Mouse (Mus musculus) midbrain, embryonic 16.5 days (tissue): Measurements from ENCODE around the gene Sbno1. TPM values are rescaled to one million over a fixed set of nuclear protein-coding genes. Genes with fewer than 3 reads are reported as not detected.

Source experiments
- ATAC-seq: fragments of 200-750 bp; cut with Nextera tagmentation; 2 replicates; pipeline ENCODE4 v1.8.0; 2017; ENCODE audit warnings: moderate TSS enrichment
- H3K27ac ChIP-seq: fragments of 300-500 bp; sonication (generic); 2 replicates; pipeline ENCODE4 v1.5.1; 2014; ENCODE audit warnings: mild to moderate bottlenecking, low read length, mixed read lengths
- H3K27me3 ChIP-seq: fragments of 300-500 bp; sonication (generic); 2 replicates; pipeline ENCODE4 v1.6.1; 2014; ENCODE audit warnings: low read depth, low read length, mixed read lengths; ENCODE audit not compliant: control insufficient read depth, insufficient read depth
- H3K36me3 ChIP-seq: fragments of 300-500 bp; sonication (generic); 2 replicates; pipeline ENCODE4 v1.6.1; 2014; ENCODE audit warnings: mild to moderate bottlenecking, low read length, moderate library complexity, mixed read lengths; ENCODE audit not compliant: control insufficient read depth, insufficient read depth
- H3K4me1 ChIP-seq: fragments of 300-500 bp; sonication (generic); 2 replicates; pipeline ENCODE4 v1.6.1; 2014; ENCODE audit warnings: mild to moderate bottlenecking, low read length, mixed read lengths; ENCODE audit not compliant: control insufficient read depth, insufficient read depth
- H3K4me2 ChIP-seq: fragments of 300-500 bp; sonication (generic); 2 replicates; pipeline ENCODE4 v1.6.1; 2014; ENCODE audit warnings: mild to moderate bottlenecking, low read length, mixed read lengths
- H3K4me3 ChIP-seq: fragments of 300-500 bp; sonication (generic); 2 replicates; pipeline ENCODE4 v1.5.1; 2014; ENCODE audit warnings: low read depth, mild to moderate bottlenecking, low read length, moderate library complexity, mixed read lengths
- H3K9ac ChIP-seq: fragments of 300-500 bp; sonication (generic); 2 replicates; pipeline ENCODE4 v1.6.1; 2014; ENCODE audit warnings: low read depth, low read length, mixed read lengths
- H3K9me3 ChIP-seq: fragments of 300-500 bp; sonication (generic); replicated peaks from 2 replicates; pipeline ENCODE4 v1.6.1; 2014; ENCODE audit warnings: mild to moderate bottlenecking, low read length, mixed read lengths; ENCODE audit not compliant: control insufficient read depth, poor library complexity, severe bottlenecking
- WGBS: fragments of 180-500 bp; shearing (Covaris S2); extraction: QIAGEN DNeasy Blood & Tissue Kit; methylation state at CpG from one replicate; pipeline ENCODE4 v1.1.7; 2014; 5-methylcytosine and 5-hydroxymethylcytosine counted together
- polyA plus RNA-seq: library from polyadenylated mRNA; unstranded; fragments of >200 nt; fragmentation: Nextera tagmentation; extraction: Ambion mirVana; gene quantifications from 2 replicates; pipeline ENCODE4 v1.2.1, GENCODE M21; 2015

Gene Sbno1
- polyA plus RNA-seq, 1 experiment from 2014 or later: 94.5 TPM

DNA sequence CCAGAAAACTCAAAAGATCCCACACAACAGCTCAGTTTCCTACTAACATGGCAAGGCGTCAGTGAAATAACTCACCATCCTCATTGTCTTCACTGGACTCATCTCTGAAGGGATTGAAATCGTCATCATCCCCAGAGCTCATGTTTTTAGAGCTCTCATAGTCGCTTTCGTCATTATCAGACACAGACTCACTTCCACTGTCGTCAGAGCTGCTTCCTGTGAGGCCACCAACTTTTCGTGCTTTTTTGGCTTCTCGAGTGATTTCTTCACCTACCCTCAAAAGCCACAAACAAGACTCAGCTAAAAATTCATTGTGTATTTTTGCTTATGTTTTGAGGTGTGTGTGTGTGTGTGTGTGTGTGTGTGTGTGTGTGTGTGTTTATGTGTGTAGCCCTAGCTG is 32.1 kb downstream of the Sbno1 start:
- no peaks in the 10 kb centered on the region for H3K9me3 ChIP-seq
- H3K27ac ChIP-seq: no peak overlapping the region
- no peak for ATAC-seq
- 94% methylated on average over 7 of the region's 7 CpGs for WGBS
- no peak overlapping the region for H3K9ac ChIP-seq
- H3K4me3 ChIP-seq: no peak overlapping the region
- H3K4me2 ChIP-seq: no peak overlapping the region
- H3K36me3 ChIP-seq: peaks cover 30% of the 10 kb centered on the region
- no peaks in the 10 kb centered on the region for H3K27me3 ChIP-seq
- H3K4me1 ChIP-seq: no peaks in the 10 kb centered on the region

DNA sequence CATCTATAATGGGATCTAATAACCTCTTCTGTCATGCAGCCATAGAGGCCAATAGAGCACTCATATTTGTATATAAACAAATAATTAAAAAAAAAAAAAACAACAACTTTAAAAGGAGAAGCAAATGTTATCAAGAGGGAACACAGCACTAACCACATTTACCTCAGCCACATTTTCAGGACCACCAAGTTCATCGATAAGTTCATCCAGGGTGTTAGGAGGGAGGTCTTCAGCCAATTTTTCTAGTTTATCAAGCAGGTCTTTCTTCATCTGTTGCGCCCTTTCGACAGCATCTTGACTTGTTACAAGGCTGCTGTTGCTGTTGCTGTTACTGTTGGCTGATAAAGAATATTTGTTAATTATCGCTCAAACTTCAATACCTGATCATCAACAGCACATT is 33.4 kb downstream of the Sbno1 start:
- no peaks in the 10 kb centered on the region for H3K27me3 ChIP-seq
- H3K4me2 ChIP-seq: no peak overlapping the region
- H3K27ac ChIP-seq: no peak overlapping the region
- H3K4me3 ChIP-seq: no peak overlapping the region
- no peak overlapping the region for H3K9ac ChIP-seq
- H3K36me3 ChIP-seq: peaks cover 29% of the 10 kb centered on the region
- no peaks in the 10 kb centered on the region for H3K4me1 ChIP-seq
- ATAC-seq: no peak
- H3K9me3 ChIP-seq: no peaks in the 10 kb centered on the region
- WGBS: 97% methylated on average over 4 of the region's 4 CpGs

DNA sequence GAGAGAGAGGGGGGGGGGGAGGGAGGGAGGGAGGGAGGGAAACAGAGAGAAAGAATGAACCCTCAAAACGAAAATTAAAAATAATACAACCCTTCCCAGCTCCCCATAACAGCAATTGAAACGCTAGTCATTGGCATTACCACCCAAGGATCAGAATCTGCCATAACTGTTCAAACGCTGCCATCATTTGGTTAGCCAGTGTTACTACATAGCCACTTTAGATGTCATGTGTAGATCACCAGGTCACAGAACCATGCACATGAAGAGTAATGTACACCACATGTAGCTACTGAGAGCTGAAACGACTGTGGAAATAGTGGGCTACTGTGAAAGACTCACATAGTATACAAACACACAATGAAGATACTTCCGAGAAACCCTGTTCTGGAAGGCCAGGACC is 37.9 kb downstream of the Sbno1 start:
- H3K9ac ChIP-seq: no peak overlapping the region
- WGBS: 77% methylated on average over 5 of the region's 5 CpGs
- H3K27me3 ChIP-seq: no peaks in the 10 kb centered on the region
- no peaks in the 10 kb centered on the region for H3K9me3 ChIP-seq
- H3K4me2 ChIP-seq: no peak overlapping the region
- peaks cover 37% of the 10 kb centered on the region for H3K36me3 ChIP-seq
- H3K4me3 ChIP-seq: no peak overlapping the region
- H3K27ac ChIP-seq: no peak overlapping the region
- ATAC-seq: no peak
- no peaks in the 10 kb centered on the region for H3K4me1 ChIP-seq

DNA sequence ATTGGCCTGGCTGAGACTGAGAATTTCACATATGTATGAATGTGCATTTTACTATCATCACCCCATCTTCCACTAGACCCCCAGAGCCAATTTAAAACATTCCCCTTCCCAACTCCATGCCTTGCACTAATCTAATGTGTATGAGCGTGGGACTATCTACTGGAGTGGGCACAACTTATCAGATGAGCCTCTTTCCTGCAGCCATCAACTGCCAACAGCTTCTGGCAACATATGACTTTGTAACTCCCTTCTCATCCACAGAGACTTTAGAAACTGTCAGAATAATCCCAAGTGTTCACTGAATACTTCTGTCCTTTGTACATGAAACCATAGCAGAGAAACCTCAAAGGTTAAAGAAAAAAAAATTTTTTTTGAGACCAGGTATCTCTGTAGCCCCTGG is 45.7 kb downstream of the Sbno1 start:
- Histone ChIP-seq H3K4me1 (no peaks in the 10 kb centered on the region), H3K9me3 (no peaks in the 10 kb centered on the region), H3K9ac (no peak overlapping the region), H3K4me2 (no peak overlapping the region), H3K27me3 (no peaks in the 10 kb centered on the region), H3K4me3 (no peak overlapping the region), H3K36me3 (peaks cover 40% of the 10 kb centered on the region), H3K27ac (no peak overlapping the region)
- 100% methylated on average over 1 of the region's 1 CpGs for WGBS
- no peak for ATAC-seq

DNA sequence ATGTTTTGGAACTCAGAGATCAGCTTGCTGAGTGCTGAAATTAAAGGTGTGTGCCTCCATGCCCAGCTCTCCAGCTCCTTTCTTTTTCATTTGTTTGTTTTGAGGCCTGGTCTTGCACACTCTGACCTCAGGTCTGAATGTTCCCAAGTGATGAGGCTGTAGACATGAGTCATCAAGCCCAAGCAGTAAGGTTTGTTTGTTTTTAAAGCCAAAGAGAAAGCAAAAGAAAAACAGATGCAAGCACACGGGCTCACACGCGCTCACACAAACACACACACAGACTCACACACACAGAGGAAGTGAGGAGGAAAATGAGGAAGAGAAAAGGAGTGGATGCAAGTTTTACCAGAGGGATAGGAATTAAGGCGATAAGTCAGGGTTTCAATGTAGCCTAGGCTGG is 48.7 kb downstream of the Sbno1 start:
- no peak overlapping the region for H3K4me2 ChIP-seq
- no peaks in the 10 kb centered on the region for H3K9me3 ChIP-seq
- no peak overlapping the region for H3K4me3 ChIP-seq
- no peaks in the 10 kb centered on the region for H3K27me3 ChIP-seq
- no peaks in the 10 kb centered on the region for H3K4me1 ChIP-seq
- WGBS: 94% methylated on average over 4 of the region's 4 CpGs
- peaks cover 46% of the 10 kb centered on the region for H3K36me3 ChIP-seq
- no peak overlapping the region for H3K27ac ChIP-seq
- H3K9ac ChIP-seq: no peak overlapping the region
- ATAC-seq: no peak

DNA sequence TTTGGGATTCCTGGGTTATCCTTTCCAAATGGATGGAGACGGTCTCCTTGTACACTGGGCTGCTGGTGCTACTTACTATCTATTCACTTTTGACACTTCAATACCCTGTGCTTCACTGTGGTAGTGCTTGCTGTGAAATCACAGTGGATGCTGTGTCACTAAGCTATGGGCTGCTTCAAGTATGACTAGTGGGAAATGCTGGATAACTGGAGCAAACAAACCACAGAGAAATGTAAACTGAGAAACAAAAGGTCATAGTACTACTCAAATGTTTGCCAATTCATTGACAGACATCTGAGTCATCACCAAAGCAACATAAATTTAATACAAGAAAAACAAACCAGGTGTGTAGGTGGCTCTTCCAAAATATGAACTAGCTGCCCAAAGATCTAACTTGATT is 49.4 kb downstream of the Sbno1 start:
- H3K9me3 ChIP-seq: no peaks in the 10 kb centered on the region
- no peak overlapping the region for H3K9ac ChIP-seq
- no peak overlapping the region for H3K27ac ChIP-seq
- no peak for ATAC-seq
- H3K4me1 ChIP-seq: no peaks in the 10 kb centered on the region
- H3K36me3 ChIP-seq: peaks cover 48% of the 10 kb centered on the region
- WGBS: 100% methylated on average over 1 of the region's 1 CpGs
- no peak overlapping the region for H3K4me3 ChIP-seq
- no peaks in the 10 kb centered on the region for H3K27me3 ChIP-seq
- no peak overlapping the region for H3K4me2 ChIP-seq

DNA sequence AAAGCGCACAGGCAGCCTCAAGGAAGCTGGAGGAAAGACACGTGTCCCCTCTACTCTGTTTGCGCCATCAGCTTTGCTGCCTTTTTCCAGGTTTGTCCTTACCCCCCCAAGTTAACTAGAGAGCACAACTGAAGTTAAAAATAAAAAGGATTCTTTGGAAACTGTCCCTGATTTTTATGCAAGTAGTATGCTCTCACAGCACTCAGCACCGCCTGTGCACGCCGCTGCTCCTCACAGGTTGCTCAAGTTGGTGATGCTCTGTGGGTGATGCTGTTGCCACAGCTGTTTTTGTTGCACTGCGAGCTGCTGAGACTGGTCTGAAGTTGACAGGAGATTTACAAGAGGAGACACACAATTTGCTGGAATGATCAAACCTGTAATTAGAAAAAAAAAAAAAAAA is 51.5 kb downstream of the Sbno1 start:
- Histone ChIP-seq H3K9me3 (no peaks in the 10 kb centered on the region), H3K4me1 (no peaks in the 10 kb centered on the region), H3K4me2 (no peak overlapping the region), H3K9ac (no peak overlapping the region), H3K27ac (no peak overlapping the region), H3K27me3 (no peaks in the 10 kb centered on the region), H3K36me3 (peaks cover 41% of the 10 kb centered on the region), H3K4me3 (no peak overlapping the region)
- ATAC-seq: no peak
- WGBS: 96% methylated on average over 7 of the region's 7 CpGs

- no peak overlapping the region for H3K4me2 ChIP-seq
- WGBS: 93% methylated on average over 3 of the region's 3 CpGs
- no peak overlapping the region for H3K9ac ChIP-seq
- ATAC-seq: no peak
- no peak overlapping the region for H3K27ac ChIP-seq
- H3K4me1 ChIP-seq: no peaks in the 10 kb centered on the region
- H3K9me3 ChIP-seq: no peaks in the 10 kb centered on the region
- H3K36me3 ChIP-seq: peaks cover 2% of the 10 kb centered on the region; the same call in 1 of the 2 replicates
- no peak overlapping the region for H3K4me3 ChIP-seq
- H3K27me3 ChIP-seq: no peaks in the 10 kb centered on the region
Measured at GRCm38 (mm10) chr5:124366721-124367120, 59.1 kb downstream of the Sbno1 start.

- Histone ChIP-seq H3K4me3 (no peak overlapping the region), H3K9ac (no peak overlapping the region), H3K27me3 (no peaks in the 10 kb centered on the region), H3K9me3 (no peaks in the 10 kb centered on the region), H3K27ac (no peak overlapping the region), H3K4me1 (no peaks in the 10 kb centered on the region), H3K36me3 (no peaks in the 10 kb centered on the region; the same call in 1 of the 2 replicates), H3K4me2 (no peak overlapping the region)
- ATAC-seq: no peak
- whole genome bisulfite sequencing: 89% methylated on average over 2 of the region's 2 CpGs
Measured at GRCm38 (mm10) chr5:124365754-124366153, 60.0 kb downstream of the Sbno1 start.
